Mouse (Mus musculus) right cerebral cortex, postnatal 4 days (tissue): ENCODE data around the gene Gsta4.
"Not testable (repeated sequence)": the region's sequence is repeated elsewhere in the genome, so short reads cannot be mapped to it uniquely, and the experiment has no call there.

Source experiments
- DNase-seq: peaks from one replicate; pipeline ENCODE4 v3.0.0-alpha.2; 2022

Gene Gsta4

GRCm38 (mm10) chr9:78182474-78182873 is at the start of gene Gsta4:
Gene Gsta4, plus strand, starts transcription at chr9:78182774.
- DNase-seq, result not testable (repeated sequence)

- DNase-seq, result no peak
Measured at GRCm38 (mm10) chr9:78135658-78136057, 46.9 kb upstream of the Gsta4 start.

GRCm38 (mm10) chr9:78138044-78138676 is 44.4 kb upstream of the Gsta4 start:
- no peak for DNase-seq

GRCm38 (mm10) chr9:78139463-78139862 is 43.1 kb upstream of the Gsta4 start:
- no peak for DNase-seq

GRCm38 (mm10) chr9:78146099-78146498 is 36.5 kb upstream of the Gsta4 start:
- DNase-seq, result no peak

GRCm38 (mm10) chr9:78146627-78147026 is 35.9 kb upstream of the Gsta4 start:
- DNase-seq, result no peak

- DNase-seq, result no peak
Measured at GRCm38 (mm10) chr9:78148149-78148548, 34.4 kb upstream of the Gsta4 start.

- not testable (repeated sequence) for DNase-seq
Measured at GRCm38 (mm10) chr9:78149770-78150169, 32.8 kb upstream of the Gsta4 start.

- no peak for DNase-seq
Measured at GRCm38 (mm10) chr9:78154211-78154977, 28.2 kb upstream of the Gsta4 start.

GRCm38 (mm10) chr9:78157221-78157620 is 25.4 kb upstream of the Gsta4 start:
- DNase-seq, result no peak

GRCm38 (mm10) chr9:78163291-78163690 is 19.3 kb upstream of the Gsta4 start:
- DNase-seq, result no peak

- no peak for DNase-seq
Measured at GRCm38 (mm10) chr9:78164741-78165140, 17.8 kb upstream of the Gsta4 start.

GRCm38 (mm10) chr9:78165454-78165853 is 17.1 kb upstream of the Gsta4 start:
- no peak for DNase-seq

- no peak for DNase-seq
Measured at GRCm38 (mm10) chr9:78166694-78167452, 15.7 kb upstream of the Gsta4 start.

GRCm38 (mm10) chr9:78167453-78167969 is 15.1 kb upstream of the Gsta4 start:
- no peak for DNase-seq

- no peak for DNase-seq
Measured at GRCm38 (mm10) chr9:78168864-78169263, 13.7 kb upstream of the Gsta4 start.

- DNase-seq, result no peak
Measured at GRCm38 (mm10) chr9:78174016-78174415, 8.6 kb upstream of the Gsta4 start.

- not testable (repeated sequence) for DNase-seq
Measured at GRCm38 (mm10) chr9:78174925-78175276, 7.7 kb upstream of the Gsta4 start.

- DNase-seq, result peak; percentile 98
Measured at GRCm38 (mm10) chr9:78175277-78176200, 7.0 kb upstream of the Gsta4 start.

GRCm38 (mm10) chr9:78176201-78176727 is 6.3 kb upstream of the Gsta4 start:
- DNase-seq, result peak; percentile 42

- DNase-seq, result peak; percentile 15
Measured at GRCm38 (mm10) chr9:78176831-78177230, 5.7 kb upstream of the Gsta4 start.

- DNase-seq, result no peak
Measured at GRCm38 (mm10) chr9:78178197-78178596, 4.4 kb upstream of the Gsta4 start.
